Mouse (Mus musculus) neural tube, embryonic 15.5 days (tissue): ENCODE measurements around the gene Mlh3. TPM values are rescaled to one million over a fixed set of nuclear protein-coding genes. Genes with fewer than 3 reads are reported as not detected.

ENCODE experiments used
- microRNA-seq: library from miRNA; unstranded; fragments of <30 nt; microRNA quantifications from one replicate; pipeline ENCODE4, GENCODE M21; 2017
- polyA plus RNA-seq: library from polyadenylated mRNA; unstranded; fragments of >200 nt; fragmentation: Nextera tagmentation; extraction: Ambion mirVana; gene quantifications from 2 replicates; pipeline ENCODE4 v1.2.1, GENCODE M21; 2015

Gene Mlh3
- polyA plus RNA-seq, 1 experiment from 2014 or later: 8.5 TPM

Small RNA genes within 50 kb of the gene (microRNA-seq; reads per million reads assigned to microRNA genes)
- not detected for gene Mir6938

Other genes starting within 250 kb of the Mlh3 start
- gene Prox2, start 159.8 kb downstream of the Mlh3 start, polyA plus RNA-seq: 1.4 and 1.5 TPM in 2 replicates
- gene Dlst, start 159.8 kb downstream of the Mlh3 start, polyA plus RNA-seq: 117 and 123 TPM in 2 replicates
- 31.0 and 37.0 TPM in 2 replicates for gene Rps6kl1, start 119.3 kb downstream of the Mlh3 start, polyA plus RNA-seq
- 9.5 and 11.1 TPM in 2 replicates for gene Pgf, start 92.8 kb downstream of the Mlh3 start, polyA plus RNA-seq
- gene Eif2b2, start 51.1 kb downstream of the Mlh3 start, polyA plus RNA-seq: 74.5 and 85.5 TPM in 2 replicates
- gene Acyp1, start 17.8 kb upstream of the Mlh3 start, polyA plus RNA-seq: 53.3 and 53.5 TPM in 2 replicates
- 1.4 TPM in 2 replicates for gene Zc2hc1c, start 18.0 kb upstream of the Mlh3 start, polyA plus RNA-seq
- gene Nek9, start 68.8 kb upstream of the Mlh3 start, polyA plus RNA-seq: 9.5 and 12.2 TPM in 2 replicates
- gene Tmed10, start 104.2 kb upstream of the Mlh3 start, polyA plus RNA-seq: 212 and 223 TPM in 2 replicates
- gene Fos, start 203.3 kb upstream of the Mlh3 start, polyA plus RNA-seq: 5.7 and 6.0 TPM in 2 replicates